Mouse (Mus musculus) kidney, adult 2 months (tissue): Measurements from ENCODE around the gene Tns3.

Source experiments
- CTCF ChIP-seq: fragments of 200-500 bp; conservative IDR thresholded peaks from 2 replicates; pipeline ENCODE4 v1.5.1; 2011; ENCODE audit warnings: low read depth, mild to moderate bottlenecking, control low read depth, low read length, moderate library complexity, mixed read lengths; ENCODE audit not compliant: insufficient read depth, insufficient read length
- POLR2A ChIP-seq: fragments of 200-500 bp; IDR thresholded peaks from one replicate; pipeline ENCODE4 v1.6.1; 2011; ENCODE audit warnings: low read depth, low read length, control low read depth

DNA sequence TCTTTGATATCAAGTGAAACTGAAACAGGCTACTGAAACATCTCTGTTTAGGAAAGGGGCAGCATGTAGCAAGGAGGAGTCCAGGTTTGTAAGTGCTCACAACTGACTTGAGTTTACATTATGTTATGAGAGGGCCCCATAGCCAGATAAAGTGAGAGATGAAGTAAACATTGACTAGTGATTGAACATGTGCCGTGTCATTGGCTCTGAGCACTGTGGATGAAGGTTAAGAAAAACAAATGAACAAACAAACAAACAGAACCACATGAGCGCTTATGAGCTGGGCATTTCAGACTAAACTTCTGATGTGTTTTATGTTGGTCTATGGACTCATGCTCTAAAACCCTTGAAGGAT lies 38.2 kb upstream of the Tns3 start:
- TF ChIP-seq CTCF, result no peak
- no peak for TF ChIP-seq POLR2A
